Mouse (Mus musculus): ENCODE results near the gene Srgap3. TPM values are rescaled to one million over a fixed set of nuclear protein-coding genes. Genes with fewer than 3 reads are reported as not detected.

The Srgap3 gene
- polyA plus RNA-seq, 1 experiment = 4.6 TPM

- Histone ChIP-seq H3K4me3 (ENCODE audit: insufficient read depth, poor library complexity, severe bottlenecking) (no peak overlapping the region), H3K79me3 (ENCODE audit: low read depth) (no peaks in the 10 kb centered on the region), H3K79me2 (ENCODE audit: control insufficient read depth, insufficient read depth) (no peaks in the 10 kb centered on the region), H3ac (ENCODE audit: control insufficient read depth, insufficient read length, low read depth) (no peak overlapping the region), H3K27me3 (ENCODE audit: control insufficient read depth, insufficient read depth, insufficient read length) (no peaks in the 10 kb centered on the region), H3K36me3 (ENCODE audit: control insufficient read depth, insufficient read depth) (no peaks in the 10 kb centered on the region)
- no peak for TF ChIP-seq MAX (IDR thresholded peaks at IDR 0.05)
Observed at GRCm38 (mm10) chr6:112801917-112802316, 145.1 kb downstream of the Srgap3 start.

- no peak for TF ChIP-seq USF1 (IDR thresholded peaks at IDR 0.05; ENCODE audit: low read depth)
- no peak for TF ChIP-seq MYOG (IDR thresholded peaks at IDR 0.05; ENCODE audit: control insufficient read depth, extremely low read depth, insufficient read length)
- no peak for TF ChIP-seq MYOD1 (IDR thresholded peaks at IDR 0.05; ENCODE audit: control insufficient read depth, insufficient read length, low read depth)
- TF ChIP-seq CEBPB (IDR thresholded peaks at IDR 0.05; ENCODE audit: low read depth) = no peak
- TF ChIP-seq FOSL1 (IDR thresholded peaks at IDR 0.05; ENCODE audit: insufficient read depth, low read length, poor library complexity, severe bottlenecking) = no peak
- no peak for TF ChIP-seq MAX (IDR thresholded peaks at IDR 0.05)
- no peak for TF ChIP-seq CTCF (IDR thresholded peaks at IDR 0.05; ENCODE audit: control insufficient read depth, insufficient read depth, insufficient read length)
- Histone ChIP-seq H3ac (ENCODE audit: control insufficient read depth, insufficient read length, low read depth) (no peak overlapping the region), H3K27me3 (ENCODE audit: control insufficient read depth, insufficient read depth, insufficient read length) (no peaks in the 10 kb centered on the region), H3K79me3 (ENCODE audit: low read depth) (no peaks in the 10 kb centered on the region), H3K4me3 (ENCODE audit: insufficient read depth, poor library complexity, severe bottlenecking) (no peak overlapping the region), H3K79me2 (ENCODE audit: control insufficient read depth, insufficient read depth) (no peaks in the 10 kb centered on the region), H3K36me3 (ENCODE audit: control insufficient read depth, insufficient read depth) (no peaks in the 10 kb centered on the region)
Observed at GRCm38 (mm10) chr6:112798378-112798777, 148.7 kb downstream of the Srgap3 start.

GRCm38 (mm10) chr6:112796607-112797006 is 150.5 kb downstream of the Srgap3 start:
- TF ChIP-seq MAX (IDR thresholded peaks at IDR 0.05) (peak; percentile 11), MYOD1 (IDR thresholded peaks at IDR 0.05; ENCODE audit: control insufficient read depth, insufficient read length, low read depth) (no peak), FOSL1 (IDR thresholded peaks at IDR 0.05; ENCODE audit: insufficient read depth, low read length, poor library complexity, severe bottlenecking) (peak; percentile 46)

GRCm38 (mm10) chr6:112793887-112794286 is 153.2 kb downstream of the Srgap3 start:
- no peaks in the 10 kb centered on the region for H3K27me3 ChIP-seq (ENCODE audit: control insufficient read depth, insufficient read depth, insufficient read length)
- TF ChIP-seq MAX (IDR thresholded peaks at IDR 0.05) = no peak
- TF ChIP-seq FOSL1 (IDR thresholded peaks at IDR 0.05; ENCODE audit: insufficient read depth, low read length, poor library complexity, severe bottlenecking) = no peak
- no peak for TF ChIP-seq MYOG (IDR thresholded peaks at IDR 0.05; ENCODE audit: control insufficient read depth, extremely low read depth, insufficient read length)
- TF ChIP-seq USF1 (IDR thresholded peaks at IDR 0.05; ENCODE audit: low read depth) = no peak
- TF ChIP-seq CTCF (IDR thresholded peaks at IDR 0.05; ENCODE audit: control insufficient read depth, insufficient read depth, insufficient read length) = no peak
- no peak for TF ChIP-seq MYOD1 (IDR thresholded peaks at IDR 0.05; ENCODE audit: control insufficient read depth, insufficient read length, low read depth)
- no peak for TF ChIP-seq CEBPB (IDR thresholded peaks at IDR 0.05; ENCODE audit: low read depth)
- no peak overlapping the region for H3K4me3 ChIP-seq (ENCODE audit: insufficient read depth, poor library complexity, severe bottlenecking)
- no peaks in the 10 kb centered on the region for H3K36me3 ChIP-seq (ENCODE audit: control insufficient read depth, insufficient read depth)
- H3ac ChIP-seq (ENCODE audit: control insufficient read depth, insufficient read length, low read depth) = no peak overlapping the region
- no peaks in the 10 kb centered on the region for H3K79me3 ChIP-seq (ENCODE audit: low read depth)
- no peaks in the 10 kb centered on the region for H3K79me2 ChIP-seq (ENCODE audit: control insufficient read depth, insufficient read depth)

More at GRCm38 (mm10) chr6:112796607-112797006, 150.5 kb downstream of the Srgap3 start:
- Histone ChIP-seq H3ac (ENCODE audit: control insufficient read depth, insufficient read length, low read depth) (no peak overlapping the region), H3K27me3 (ENCODE audit: control insufficient read depth, insufficient read depth, insufficient read length) (no peaks in the 10 kb centered on the region), H3K4me3 (ENCODE audit: insufficient read depth, poor library complexity, severe bottlenecking) (no peak overlapping the region), H3K79me3 (ENCODE audit: low read depth) (no peaks in the 10 kb centered on the region), H3K79me2 (ENCODE audit: control insufficient read depth, insufficient read depth) (no peaks in the 10 kb centered on the region), H3K36me3 (ENCODE audit: control insufficient read depth, insufficient read depth) (no peaks in the 10 kb centered on the region)

GRCm38 (mm10) chr6:112789901-112790300 is 157.2 kb downstream of the Srgap3 start:
- H3K36me3 ChIP-seq (ENCODE audit: control insufficient read depth, insufficient read depth) = no peaks in the 10 kb centered on the region
- H3K4me3 ChIP-seq (ENCODE audit: insufficient read depth, poor library complexity, severe bottlenecking) = no peak overlapping the region
- no peak for TF ChIP-seq MYOD1 (IDR thresholded peaks at IDR 0.05; ENCODE audit: control insufficient read depth, insufficient read length, low read depth)
- TF ChIP-seq FOSL1 (IDR thresholded peaks at IDR 0.05; ENCODE audit: insufficient read depth, low read length, poor library complexity, severe bottlenecking) = no peak
- H3ac ChIP-seq (ENCODE audit: control insufficient read depth, insufficient read length, low read depth) = no peak overlapping the region
- no peaks in the 10 kb centered on the region for H3K79me2 ChIP-seq (ENCODE audit: control insufficient read depth, insufficient read depth)
- no peaks in the 10 kb centered on the region for H3K79me3 ChIP-seq (ENCODE audit: low read depth)
- no peaks in the 10 kb centered on the region for H3K27me3 ChIP-seq (ENCODE audit: control insufficient read depth, insufficient read depth, insufficient read length)

GRCm38 (mm10) chr6:112788617-112789016 is 158.4 kb downstream of the Srgap3 start:
- no peaks in the 10 kb centered on the region for H3K79me2 ChIP-seq (ENCODE audit: control insufficient read depth, insufficient read depth)
- H3K4me3 ChIP-seq (ENCODE audit: insufficient read depth, poor library complexity, severe bottlenecking) = no peak overlapping the region
- TF ChIP-seq FOSL1 (IDR thresholded peaks at IDR 0.05; ENCODE audit: insufficient read depth, low read length, poor library complexity, severe bottlenecking) (no peak), MYOG (IDR thresholded peaks at IDR 0.05; ENCODE audit: control insufficient read depth, extremely low read depth, insufficient read length) (no peak), CEBPB (IDR thresholded peaks at IDR 0.05; ENCODE audit: low read depth) (no peak), MYOD1 (IDR thresholded peaks at IDR 0.05; ENCODE audit: control insufficient read depth, insufficient read length, low read depth) (no peak), MAX (IDR thresholded peaks at IDR 0.05) (no peak), CTCF (IDR thresholded peaks at IDR 0.05; ENCODE audit: control insufficient read depth, insufficient read depth, insufficient read length) (no peak), USF1 (IDR thresholded peaks at IDR 0.05; ENCODE audit: low read depth) (no peak)
- no peaks in the 10 kb centered on the region for H3K36me3 ChIP-seq (ENCODE audit: control insufficient read depth, insufficient read depth)
- no peak overlapping the region for H3ac ChIP-seq (ENCODE audit: control insufficient read depth, insufficient read length, low read depth)
- H3K79me3 ChIP-seq (ENCODE audit: low read depth) = no peaks in the 10 kb centered on the region
- no peaks in the 10 kb centered on the region for H3K27me3 ChIP-seq (ENCODE audit: control insufficient read depth, insufficient read depth, insufficient read length)

Data from C2C12 (cell line).